Mouse (Mus musculus) spleen, adult 2 months (tissue): ENCODE measurements at regions not wholly inside any gene's neighbourhood (a gene's known extent, or its start where the extent isn't known, plus 50 kb on each side); places are given as distances from the start of the nearest gene placed in this dataset.

Source experiments
- DNase-seq, 2 experiments: peaks; one replicate each; pipeline versions ENCODE4 v3.0.0 to v3.0.0-alpha.2; 2012 to 2021; ENCODE audit warnings: low spot score in 2 of 2, low read depth in 1 of 2
- H3K27ac ChIP-seq: fragments of 200-500 bp; 2 replicates; pipeline ENCODE4 v1.5.1; 2012; ENCODE audit warnings: low read length, inconsistent platforms; ENCODE audit not compliant: insufficient read depth
- H3K27me3 ChIP-seq: fragments of 200-500 bp; 2 replicates; pipeline ENCODE4 v1.6.1; 2012; ENCODE audit warnings: mild to moderate bottlenecking, moderate library complexity, low read length, inconsistent platforms; ENCODE audit not compliant: control insufficient read depth, insufficient read depth
- H3K36me3 ChIP-seq: fragments of 200-500 bp; 2 replicates; pipeline ENCODE4 v1.6.1; 2012; ENCODE audit warnings: mild to moderate bottlenecking, low read length, inconsistent platforms; ENCODE audit not compliant: control insufficient read depth, insufficient read depth
- H3K4me1 ChIP-seq: fragments of 200-500 bp; 2 replicates; pipeline ENCODE4 v1.6.1; 2011; ENCODE audit warnings: inconsistent platforms; ENCODE audit not compliant: control insufficient read depth, insufficient read depth, insufficient read length
- H3K4me3 ChIP-seq: fragments of 200-500 bp; 2 replicates; pipeline ENCODE4 v1.5.1; 2011; ENCODE audit warnings: mild to moderate bottlenecking, inconsistent platforms; ENCODE audit not compliant: insufficient read depth, insufficient read length; ENCODE audit errors: extremely low read depth
- CTCF ChIP-seq: fragments of 200-500 bp; IDR thresholded peaks from 2 replicates; pipeline ENCODE4 v1.5.1; 2011; ENCODE audit warnings: mild to moderate bottlenecking, inconsistent platforms; ENCODE audit not compliant: insufficient read depth, insufficient read length, insufficient replicate concordance; ENCODE audit errors: extremely low read depth
- POLR2A ChIP-seq: fragments of 200-500 bp; IDR thresholded peaks from 2 replicates; pipeline ENCODE4 v1.6.1; 2011; ENCODE audit warnings: low read depth, low read length, inconsistent platforms
- WGBS: fragments of 180-500 bp; shearing (Covaris S2); methylation state at CpG from one replicate; pipeline ENCODE4 v1.1.7; 2018; 5-methylcytosine and 5-hydroxymethylcytosine counted together

GRCm38 (mm10) chr13:28587977-28588376, 330.6 kb downstream of the Gm11361 start:
- Histone ChIP-seq H3K4me1 (no peaks in the 10 kb centered on the region), H3K27me3 (no peaks in the 10 kb centered on the region), H3K4me3 (no peak overlapping the region), H3K36me3 (no peaks in the 10 kb centered on the region), H3K27ac (no peak overlapping the region)
- WGBS = 90% methylated on average over 5 of the region's 5 CpGs
- TF ChIP-seq CTCF = no peak
- TF ChIP-seq POLR2A = no peak
- DNase-seq = no peak

- 97% methylated on average over 7 of the region's 7 CpGs for WGBS
- no peak for DNase-seq
- no peaks in the 10 kb centered on the region for H3K4me1 ChIP-seq
- no peaks in the 10 kb centered on the region for H3K27me3 ChIP-seq
- TF ChIP-seq CTCF = no peak
- no peak overlapping the region for H3K4me3 ChIP-seq
- no peaks in the 10 kb centered on the region for H3K36me3 ChIP-seq
- H3K27ac ChIP-seq = no peak overlapping the region
These were observed 329.4 kb downstream of the Gm11361 start for GRCm38 (mm10) chr13:28586693-28587092.

GRCm38 (mm10) chr13:28586140-28586539, 328.8 kb downstream of the Gm11361 start:
- Histone ChIP-seq H3K36me3 (no peaks in the 10 kb centered on the region), H3K4me1 (no peaks in the 10 kb centered on the region), H3K27me3 (no peaks in the 10 kb centered on the region), H3K27ac (no peak overlapping the region), H3K4me3 (no peak overlapping the region)
- DNase-seq = no peak
- WGBS = 95% methylated on average over 2 of the region's 2 CpGs
- no peak for TF ChIP-seq CTCF
- TF ChIP-seq POLR2A = no peak

GRCm38 (mm10) chr13:28583617-28584016, 326.3 kb downstream of the Gm11361 start:
- no peaks in the 10 kb centered on the region for H3K27me3 ChIP-seq
- H3K27ac ChIP-seq = no peak overlapping the region
- no peak overlapping the region for H3K4me3 ChIP-seq
- no peaks in the 10 kb centered on the region for H3K36me3 ChIP-seq
- no peak for DNase-seq
- no peak for TF ChIP-seq CTCF
- TF ChIP-seq POLR2A = no peak
- no peaks in the 10 kb centered on the region for H3K4me1 ChIP-seq
- WGBS = 93% methylated on average over 5 of the region's 5 CpGs

- H3K27me3 ChIP-seq = no peaks in the 10 kb centered on the region
- H3K27ac ChIP-seq = no peak overlapping the region
- TF ChIP-seq POLR2A = no peak
- no peak for TF ChIP-seq CTCF
- DNase-seq = no peak
- no peaks in the 10 kb centered on the region for H3K36me3 ChIP-seq
- no peaks in the 10 kb centered on the region for H3K4me1 ChIP-seq
- H3K4me3 ChIP-seq = no peak overlapping the region
- 84% methylated on average over 9 of the region's 9 CpGs for WGBS
These were observed 318.0 kb downstream of the Gm11361 start for GRCm38 (mm10) chr13:28575202-28575851.

- DNase-seq = no peak
- Histone ChIP-seq H3K36me3 (no peaks in the 10 kb centered on the region), H3K4me1 (no peaks in the 10 kb centered on the region), H3K27me3 (no peaks in the 10 kb centered on the region), H3K27ac (no peak overlapping the region), H3K4me3 (no peak overlapping the region)
- WGBS = 91% methylated on average over 1 of the region's 1 CpGs
- TF ChIP-seq CTCF (no peak), POLR2A (no peak)
These were observed 316.0 kb downstream of the Gm11361 start for GRCm38 (mm10) chr13:28573364-28573763.

- Histone ChIP-seq H3K36me3 (no peaks in the 10 kb centered on the region), H3K27ac (no peak overlapping the region), H3K4me1 (no peaks in the 10 kb centered on the region), H3K4me3 (no peak overlapping the region), H3K27me3 (no peaks in the 10 kb centered on the region)
- TF ChIP-seq POLR2A (no peak), CTCF (no peak)
- DNase-seq = no peak
- 88% methylated on average over 1 of the region's 1 CpGs for WGBS
These were observed 315.1 kb downstream of the Gm11361 start for GRCm38 (mm10) chr13:28572448-28572847.
